Mouse (Mus musculus): ENCODE results near the gene C8g.

- TF ChIP-seq CTCF (IDR thresholded peaks at IDR 0.05; ENCODE audit: low read depth), result no peak
- no peak for TF ChIP-seq EP300 (IDR thresholded peaks at IDR 0.05; ENCODE audit: low read depth)
Observed at GRCm38 (mm10) chr2:25472550-25472949, 29.0 kb downstream of the C8g start.
